Mouse (Mus musculus) spleen, adult 2 months (tissue): ENCODE measurements around the gene Olfr765.
"Not testable (repeated sequence)": the region's sequence is repeated elsewhere in the genome, so short reads cannot be mapped to it uniquely, and the experiment has no call there.

Experiments used
- CTCF ChIP-seq: fragments of 200-500 bp; IDR thresholded peaks from 2 replicates; pipeline ENCODE4 v1.5.1; 2011; ENCODE audit warnings: mild to moderate bottlenecking, inconsistent platforms; ENCODE audit not compliant: insufficient read depth, insufficient read length, insufficient replicate concordance; ENCODE audit errors: extremely low read depth
- POLR2A ChIP-seq: fragments of 200-500 bp; IDR thresholded peaks from 2 replicates; pipeline ENCODE4 v1.6.1; 2011; ENCODE audit warnings: low read depth, low read length, inconsistent platforms

DNA sequence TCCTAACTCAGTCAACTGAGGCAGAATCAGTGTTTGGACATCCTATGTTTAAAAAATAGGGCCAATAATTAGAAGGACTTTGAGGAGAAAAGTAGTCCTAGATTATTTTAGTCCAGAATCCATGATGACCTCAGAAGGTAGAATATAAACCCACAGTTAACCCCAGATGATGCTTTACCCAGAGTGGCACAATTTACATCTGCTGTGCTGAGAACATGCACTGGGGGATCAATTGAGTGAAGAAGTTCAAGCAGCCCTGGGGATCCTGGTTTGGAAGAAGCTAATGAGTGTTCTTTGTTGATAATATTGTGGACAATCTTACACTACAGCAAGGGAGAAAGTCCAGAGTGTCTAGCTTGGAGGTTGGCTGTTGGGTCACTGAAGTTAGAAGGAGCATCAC is 33.0 kb upstream of the Olfr765 start, which contains the start of gene Olfr767:
- TF ChIP-seq POLR2A, CTCF: not testable (repeated sequence)
